Mouse (Mus musculus) embryonic facial prominence, embryonic 15.5 days (tissue): ENCODE data around the gene Abcg5. TPM values are rescaled to one million over a fixed set of nuclear protein-coding genes. Genes with fewer than 3 reads are reported as not detected.

ENCODE experiments used
- ATAC-seq: fragments of 200-750 bp; cut with Nextera tagmentation; 2 replicates; pipeline ENCODE4 v1.8.0; 2017; ENCODE audit warnings: low read depth, moderate TSS enrichment; ENCODE audit not compliant: insufficient number of reproducible peaks, low FRiP score, low TSS enrichment
- H3K27ac ChIP-seq: fragments of 300-500 bp; sonication (generic); replicated peaks from 2 replicates; pipeline ENCODE4 v1.5.1; 2015; ENCODE audit warnings: mild to moderate bottlenecking, inconsistent platforms
- H3K27me3 ChIP-seq: fragments of 300-500 bp; sonication (generic); 2 replicates; pipeline ENCODE4 v1.6.1; 2015; ENCODE audit warnings: inconsistent platforms
- H3K36me3 ChIP-seq: fragments of 300-500 bp; sonication (generic); 2 replicates; pipeline ENCODE4 v1.6.1; 2015; ENCODE audit warnings: mild to moderate bottlenecking, inconsistent platforms
- H3K4me1 ChIP-seq: fragments of 300-500 bp; sonication (generic); 2 replicates; pipeline ENCODE4 v1.6.1; 2015; ENCODE audit warnings: inconsistent platforms
- H3K4me2 ChIP-seq: fragments of 300-500 bp; sonication (generic); replicated peaks from 2 replicates; pipeline ENCODE4 v1.6.1; 2015; ENCODE audit warnings: mild to moderate bottlenecking, inconsistent platforms
- H3K4me3 ChIP-seq: fragments of 300-500 bp; sonication (generic); replicated peaks from 2 replicates; pipeline ENCODE4 v1.5.1; 2015; ENCODE audit warnings: mild to moderate bottlenecking, inconsistent platforms
- H3K9ac ChIP-seq: fragments of 300-500 bp; sonication (generic); 2 replicates; pipeline ENCODE4 v1.6.1; 2015; ENCODE audit warnings: inconsistent platforms
- H3K9me3 ChIP-seq: fragments of 300-500 bp; sonication (generic); replicated peaks from 2 replicates; pipeline ENCODE4 v1.6.1; 2016; ENCODE audit warnings: inconsistent platforms
- whole genome bisulfite sequencing: fragments of 180-500 bp; shearing (Covaris S2); methylation state at CpG from one replicate; pipeline ENCODE4 v1.1.7; 2015; 5-methylcytosine and 5-hydroxymethylcytosine counted together
- polyA plus RNA-seq: library from polyadenylated mRNA; unstranded; fragments of >200 nt; fragmentation: Nextera tagmentation; extraction: Ambion mirVana; gene quantifications from 2 replicates; pipeline ENCODE4 v1.2.1, GENCODE M21; 2015

Gene Abcg5
- polyA plus RNA-seq, 1 experiment from 2014 or later = 2.8 TPM

GRCm38 (mm10) chr17:84608606-84609005 lies 74.2 kb downstream of the Abcg5 start:
- WGBS = 78% methylated on average over 4 of the region's 4 CpGs
- no peaks in the 10 kb centered on the region for H3K27me3 ChIP-seq

More at GRCm38 (mm10) chr17:84608606-84609005, 74.2 kb downstream of the Abcg5 start:
- 0 out of 2 replicates have a peak, but pooled peaks cover 5% of the 10 kb centered on the region for H3K4me1 ChIP-seq
- H3K4me2 ChIP-seq = no peak overlapping the region
- H3K27ac ChIP-seq = no peak overlapping the region
- H3K9ac ChIP-seq = no peak overlapping the region
- peaks cover 19% of the 10 kb centered on the region for H3K36me3 ChIP-seq
- no peaks in the 10 kb centered on the region for H3K9me3 ChIP-seq
- ATAC-seq = no peak
- H3K4me3 ChIP-seq = no peak overlapping the region

Other genes with a start within 250 kb of the Abcg5 start
- 6.8 and 7.9 TPM in 2 replicates for gene Thada, start 216.8 kb downstream of the Abcg5 start, polyA plus RNA-seq
- gene Plekhh2, start 171.1 kb downstream of the Abcg5 start, polyA plus RNA-seq = 8.9 and 9.5 TPM in 2 replicates
- 35.3 and 39.7 TPM in 2 replicates for gene Dync2li1, start 56.5 kb downstream of the Abcg5 start, polyA plus RNA-seq
- gene Abcg8, start 6.7 kb downstream of the Abcg5 start, polyA plus RNA-seq = 0.13 and 0.16 TPM in 2 replicates
- 33.6 and 34.3 TPM in 2 replicates for gene Lrpprc, start 107.8 kb upstream of the Abcg5 start, polyA plus RNA-seq